Mouse (Mus musculus): Measurements from ENCODE around the gene Cdca7l.
"Not testable (repeated sequence)": the region's sequence is repeated elsewhere in the genome, so short reads cannot be mapped to it uniquely, and the experiment has no call there.

The Cdca7l gene

GRCm38 (mm10) chr12:117803989-117804388, at the start of gene Cdca7l:
Cdca7l (plus strand) TSS chr12:117804289.
- DNase-seq (ENCODE audit: low spot score): not testable (repeated sequence)

- no peak for DNase-seq (ENCODE audit: low spot score)
Measured at GRCm38 (mm10) chr12:117756010-117756409, 48.1 kb upstream of the Cdca7l start.

- no peak for DNase-seq (ENCODE audit: low spot score)
Measured at GRCm38 (mm10) chr12:117760373-117760772, 43.7 kb upstream of the Cdca7l start.

GRCm38 (mm10) chr12:117760846-117761245, 43.2 kb upstream of the Cdca7l start:
- DNase-seq (ENCODE audit: low spot score): no peak

GRCm38 (mm10) chr12:117761698-117762097, 42.4 kb upstream of the Cdca7l start:
- DNase-seq (ENCODE audit: low spot score): peak; percentile 36

GRCm38 (mm10) chr12:117763247-117763646, 40.8 kb upstream of the Cdca7l start:
- no peak for DNase-seq (ENCODE audit: low spot score)

GRCm38 (mm10) chr12:117764839-117765238, 39.2 kb upstream of the Cdca7l start:
- DNase-seq (ENCODE audit: low spot score): peak; percentile 72

- DNase-seq (ENCODE audit: low spot score): peak; percentile 51
Measured at GRCm38 (mm10) chr12:117769113-117769512, 35.0 kb upstream of the Cdca7l start.

GRCm38 (mm10) chr12:117770211-117770610, 33.9 kb upstream of the Cdca7l start:
- DNase-seq (ENCODE audit: low spot score): no peak

GRCm38 (mm10) chr12:117771156-117771555, 32.9 kb upstream of the Cdca7l start:
- DNase-seq (ENCODE audit: low spot score): no peak

- DNase-seq (ENCODE audit: low spot score): peak; percentile 44
Measured at GRCm38 (mm10) chr12:117772638-117773037, 31.5 kb upstream of the Cdca7l start.

GRCm38 (mm10) chr12:117776841-117777240, 27.2 kb upstream of the Cdca7l start:
- DNase-seq (ENCODE audit: low spot score): no peak

- DNase-seq (ENCODE audit: low spot score): no peak
Measured at GRCm38 (mm10) chr12:117781360-117781759, 22.7 kb upstream of the Cdca7l start.

- DNase-seq (ENCODE audit: low spot score): no peak
Measured at GRCm38 (mm10) chr12:117783426-117783825, 20.7 kb upstream of the Cdca7l start.

- DNase-seq (ENCODE audit: low spot score): no peak
Measured at GRCm38 (mm10) chr12:117786621-117787020, 17.5 kb upstream of the Cdca7l start.

- no peak for DNase-seq (ENCODE audit: low spot score)
Measured at GRCm38 (mm10) chr12:117788513-117789011, 15.5 kb upstream of the Cdca7l start.

GRCm38 (mm10) chr12:117789017-117789416, 15.1 kb upstream of the Cdca7l start:
- no peak for DNase-seq (ENCODE audit: low spot score)

GRCm38 (mm10) chr12:117795303-117795702, 8.8 kb upstream of the Cdca7l start:
- DNase-seq (ENCODE audit: low spot score): no peak

GRCm38 (mm10) chr12:117805576-117805975, 1.5 kb downstream of the Cdca7l start:
- DNase-seq (ENCODE audit: low spot score): no peak

GRCm38 (mm10) chr12:117806007-117806451, 1.9 kb downstream of the Cdca7l start:
- no peak for DNase-seq (ENCODE audit: low spot score)

GRCm38 (mm10) chr12:117806470-117806869, 2.4 kb downstream of the Cdca7l start:
- no peak for DNase-seq (ENCODE audit: low spot score)

- no peak for DNase-seq (ENCODE audit: low spot score)
Measured at GRCm38 (mm10) chr12:117807637-117808036, 3.5 kb downstream of the Cdca7l start.

GRCm38 (mm10) chr12:117808355-117809326, 4.6 kb downstream of the Cdca7l start:
- no peak for DNase-seq (ENCODE audit: low spot score)
